Comparison of ENCODE assay signal across 18 mouse cellular contexts in genomic region chr9:103140384-103140783, GRCm38 (mm10).
"Had no signal": no experiment of that assay in that cellular context is flagged by ENCODE, and none has a peak within 500 bp of the region (broad histone marks: within the 10 kb centered on the region; RNA-seq: fewer than 3 reads in every experiment).

No protein-coding gene starts in this region.

- ATAC-seq: midbrain, embryonic 13.5 days; midbrain, embryonic 16.5 days had no signal

- H3K9me3 ChIP-seq: midbrain, embryonic 13.5 days; neural tube, embryonic 13.5 days; neural tube, embryonic 15.5 days had no signal

- H3K4me3 ChIP-seq: midbrain, embryonic 13.5 days; myocyte; neural tube, embryonic 13.5 days; neural tube, embryonic 15.5 days had no signal

- H3K27me3 ChIP-seq: midbrain, embryonic 13.5 days; neural tube, embryonic 13.5 days; neural tube, embryonic 15.5 days had no signal

- H3K9ac ChIP-seq: lung, embryonic 14.5 days; midbrain, embryonic 13.5 days; neural tube, embryonic 13.5 days; neural tube, embryonic 15.5 days had no signal

- H3K27ac ChIP-seq: midbrain, embryonic 13.5 days; neural tube, embryonic 13.5 days; neural tube, embryonic 15.5 days had no signal

- H3K4me2 ChIP-seq: lung, embryonic 14.5 days; midbrain, embryonic 11.5 days; midbrain, embryonic 13.5 days; neural tube, embryonic 13.5 days; neural tube, embryonic 15.5 days had no signal

- DNase-seq: lung, adult 18-20 months; lung, embryonic 14.5 days; lung, postnatal 10 days; lung, postnatal 4 days; retina, postnatal 1 day; right cerebral cortex, adult 18-20 months; right cerebral cortex, postnatal 25 days; right cerebral cortex, postnatal 4 days; spleen, adult 18-20 months; thymus, adult 18-20 months; thymus, postnatal 14 days; thymus, postnatal 4 days had no signal
